Mouse (Mus musculus): ENCODE results near the gene Hdac9. TPM values are rescaled to one million over a fixed set of nuclear protein-coding genes. Genes with fewer than 3 reads are reported as not detected.

The Hdac9 gene
- polyA plus RNA-seq, 1 experiment from 2014 or later, result 6.7 TPM

DNA sequence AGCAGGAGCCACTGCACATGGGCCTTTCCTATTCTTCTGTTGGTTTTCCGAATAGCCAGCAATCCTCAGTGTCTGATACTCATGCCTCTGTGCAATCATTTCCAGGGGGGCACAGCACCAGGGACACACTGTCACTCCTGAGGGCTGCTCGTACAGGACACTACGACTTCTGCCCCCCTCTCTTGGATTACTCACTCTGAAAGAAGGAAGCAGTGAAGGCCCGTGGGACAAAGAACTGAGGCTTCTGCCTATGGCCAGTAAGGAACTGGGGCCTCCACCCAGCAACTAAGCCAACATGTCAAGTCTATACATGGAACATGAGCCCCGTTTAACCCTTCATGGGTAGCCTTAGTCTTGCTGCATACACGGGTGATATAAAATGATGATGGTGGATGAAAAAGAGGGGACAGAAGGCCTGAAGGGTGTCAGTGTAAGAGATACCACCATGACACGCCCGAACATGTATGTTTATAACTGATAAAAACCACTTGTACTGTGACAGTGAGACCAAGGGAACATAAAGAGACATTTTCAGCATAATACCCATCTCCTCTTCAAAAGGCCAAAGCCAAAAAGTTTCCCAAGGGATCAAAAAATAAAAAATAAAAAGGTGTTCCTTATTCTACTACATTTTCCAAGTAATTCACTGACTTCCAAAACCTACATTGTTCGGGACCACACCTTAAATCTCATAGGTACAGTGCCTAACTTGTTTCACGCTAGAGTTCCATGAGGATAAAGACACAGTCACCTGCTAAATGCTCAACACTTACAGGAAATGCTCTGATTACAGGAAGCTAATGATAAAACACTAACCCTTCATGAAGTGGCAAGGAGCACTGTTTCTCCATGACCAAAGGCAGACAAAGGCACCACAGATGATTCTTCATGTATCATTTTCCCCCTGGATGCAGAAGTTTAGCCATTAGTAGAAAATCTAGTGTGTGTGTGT, 127.6 kb downstream of the Hdac9 start:
- Histone ChIP-seq H3K9ac (replicated peaks; ENCODE audit: low read length) (no peak overlapping the region), H3K4me1 (ENCODE audit: control insufficient read depth, insufficient read depth, low read length) (0 out of 2 replicates have a peak, but pooled peaks cover 2% of the 10 kb centered on the region), H3K36me3 (replicated peaks; ENCODE audit: control insufficient read depth, insufficient read depth, low read depth, low read length) (no peaks in the 10 kb centered on the region), H3K9me3 (replicated peaks; ENCODE audit: control insufficient read depth, low read length) (no peaks in the 10 kb centered on the region), H3K4me3 (ENCODE audit: low read depth, low read length) (no peak overlapping the region), H3K27me3 (ENCODE audit: control insufficient read depth, insufficient read depth, low read length) (no peaks in the 10 kb centered on the region), H3K4me2 (ENCODE audit: low read depth, low read length) (no peak overlapping the region), H3K27ac (replicated peaks; ENCODE audit: low read depth, low read length) (no peak overlapping the region)
- DNase-seq (ENCODE audit: low spot score), result no peak
- 85% methylated on average over 10 of the region's 10 CpGs for WGBS
- ATAC-seq (replicated peaks; ENCODE audit: insufficient number of reproducible peaks, low FRiP score, low TSS enrichment, low read depth), result no peak

- Histone ChIP-seq H3K27me3 (ENCODE audit: control insufficient read depth, insufficient read depth, low read length) (no peaks in the 10 kb centered on the region), H3K9me3 (replicated peaks; ENCODE audit: control insufficient read depth, low read length) (no peaks in the 10 kb centered on the region), H3K4me3 (ENCODE audit: low read depth, low read length) (no peak overlapping the region), H3K27ac (replicated peaks; ENCODE audit: low read depth, low read length) (no peak overlapping the region), H3K36me3 (replicated peaks; ENCODE audit: control insufficient read depth, insufficient read depth, low read depth, low read length) (no peaks in the 10 kb centered on the region), H3K4me2 (ENCODE audit: low read depth, low read length) (no peak overlapping the region), H3K4me1 (ENCODE audit: control insufficient read depth, insufficient read depth, low read length) (0 out of 2 replicates have a peak, but pooled peaks cover 2% of the 10 kb centered on the region), H3K9ac (replicated peaks; ENCODE audit: low read length) (no peak overlapping the region)
- no peak for ATAC-seq (replicated peaks; ENCODE audit: insufficient number of reproducible peaks, low FRiP score, low TSS enrichment, low read depth)
- DNase-seq (ENCODE audit: low spot score), result no peak
Observed at GRCm38 (mm10) chr12:34787380-34787779, 129.5 kb downstream of the Hdac9 start.

GRCm38 (mm10) chr12:34783574-34783973, 133.3 kb downstream of the Hdac9 start:
- no peak overlapping the region for H3K4me3 ChIP-seq (ENCODE audit: low read depth, low read length)
- H3K27me3 ChIP-seq (ENCODE audit: control insufficient read depth, insufficient read depth, low read length), result no peaks in the 10 kb centered on the region
- no peaks in the 10 kb centered on the region for H3K36me3 ChIP-seq (replicated peaks; ENCODE audit: control insufficient read depth, insufficient read depth, low read depth, low read length)
- H3K9ac ChIP-seq (replicated peaks; ENCODE audit: low read length), result no peak overlapping the region
- H3K27ac ChIP-seq (replicated peaks; ENCODE audit: low read depth, low read length), result no peak overlapping the region
- no peak for ATAC-seq (replicated peaks; ENCODE audit: insufficient number of reproducible peaks, low FRiP score, low TSS enrichment, low read depth)
- H3K4me1 ChIP-seq (ENCODE audit: control insufficient read depth, insufficient read depth, low read length), result no peaks in the 10 kb centered on the region
- WGBS, result 91% methylated on average over 6 of the region's 6 CpGs
- no peaks in the 10 kb centered on the region for H3K9me3 ChIP-seq (replicated peaks; ENCODE audit: control insufficient read depth, low read length)
- no peak overlapping the region for H3K4me2 ChIP-seq (ENCODE audit: low read depth, low read length)
- no peak for DNase-seq (ENCODE audit: low spot score)

GRCm38 (mm10) chr12:34779368-34779957, 137.4 kb downstream of the Hdac9 start:
- 82% methylated on average over 6 of the region's 6 CpGs for WGBS
- H3K4me3 ChIP-seq (ENCODE audit: low read depth, low read length), result no peak overlapping the region
- DNase-seq (ENCODE audit: low spot score), result no peak
- H3K27ac ChIP-seq (replicated peaks; ENCODE audit: low read depth, low read length), result no peak overlapping the region
- ATAC-seq (replicated peaks; ENCODE audit: insufficient number of reproducible peaks, low FRiP score, low TSS enrichment, low read depth), result no peak
- no peaks in the 10 kb centered on the region for H3K27me3 ChIP-seq (ENCODE audit: control insufficient read depth, insufficient read depth, low read length)
- H3K4me1 ChIP-seq (ENCODE audit: control insufficient read depth, insufficient read depth, low read length), result no peaks in the 10 kb centered on the region
- no peaks in the 10 kb centered on the region for H3K36me3 ChIP-seq (replicated peaks; ENCODE audit: control insufficient read depth, insufficient read depth, low read depth, low read length)
- H3K9ac ChIP-seq (replicated peaks; ENCODE audit: low read length), result no peak overlapping the region
- no peaks in the 10 kb centered on the region for H3K9me3 ChIP-seq (replicated peaks; ENCODE audit: control insufficient read depth, low read length)
- H3K4me2 ChIP-seq (ENCODE audit: low read depth, low read length), result no peak overlapping the region

- no peaks in the 10 kb centered on the region for H3K27me3 ChIP-seq (ENCODE audit: control insufficient read depth, insufficient read depth, low read length)
- H3K9ac ChIP-seq (replicated peaks; ENCODE audit: low read length), result no peak overlapping the region
- no peak overlapping the region for H3K4me3 ChIP-seq (ENCODE audit: low read depth, low read length)
- no peaks in the 10 kb centered on the region for H3K36me3 ChIP-seq (replicated peaks; ENCODE audit: control insufficient read depth, insufficient read depth, low read depth, low read length)
- no peaks in the 10 kb centered on the region for H3K4me1 ChIP-seq (ENCODE audit: control insufficient read depth, insufficient read depth, low read length)
- H3K9me3 ChIP-seq (replicated peaks; ENCODE audit: control insufficient read depth, low read length), result no peaks in the 10 kb centered on the region
- WGBS, result 52% methylated on average over 3 of the region's 3 CpGs
- DNase-seq (ENCODE audit: low spot score) (no peak), ATAC-seq (replicated peaks; ENCODE audit: insufficient number of reproducible peaks, low FRiP score, low TSS enrichment, low read depth) (no peak)
- H3K27ac ChIP-seq (replicated peaks; ENCODE audit: low read depth, low read length), result no peak overlapping the region
- H3K4me2 ChIP-seq (ENCODE audit: low read depth, low read length), result no peak overlapping the region
Observed at GRCm38 (mm10) chr12:34776170-34776569, 140.7 kb downstream of the Hdac9 start.

DNA sequence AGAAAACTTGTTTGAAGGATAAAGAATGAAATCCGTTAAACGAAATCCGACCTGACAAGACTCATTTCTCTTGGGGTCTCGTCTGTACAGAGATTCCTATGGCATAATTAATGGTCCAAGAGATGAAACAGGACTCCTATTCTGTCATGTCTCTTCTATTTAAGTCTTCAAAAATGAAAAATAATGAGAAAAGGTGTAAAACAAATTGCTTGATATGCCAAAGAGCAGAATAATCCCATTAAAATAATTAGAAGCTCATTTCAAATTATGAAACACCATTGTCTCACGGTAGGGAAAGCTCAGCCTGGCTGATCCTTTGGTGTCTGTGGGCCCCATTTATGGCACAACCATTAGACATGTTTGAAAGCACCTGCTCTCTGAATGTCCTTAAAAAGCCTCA, 142.8 kb downstream of the Hdac9 start:
- Histone ChIP-seq H3K27me3 (ENCODE audit: control insufficient read depth, insufficient read depth, low read length) (no peaks in the 10 kb centered on the region), H3K9me3 (replicated peaks; ENCODE audit: control insufficient read depth, low read length) (no peaks in the 10 kb centered on the region), H3K36me3 (replicated peaks; ENCODE audit: control insufficient read depth, insufficient read depth, low read depth, low read length) (no peaks in the 10 kb centered on the region), H3K4me1 (ENCODE audit: control insufficient read depth, insufficient read depth, low read length) (no peaks in the 10 kb centered on the region), H3K27ac (replicated peaks; ENCODE audit: low read depth, low read length) (no peak overlapping the region), H3K9ac (replicated peaks; ENCODE audit: low read length) (no peak overlapping the region), H3K4me2 (ENCODE audit: low read depth, low read length) (no peak overlapping the region), H3K4me3 (ENCODE audit: low read depth, low read length) (no peak overlapping the region)
- WGBS, result 60% methylated on average over 5 of the region's 5 CpGs
- no peak for ATAC-seq (replicated peaks; ENCODE audit: insufficient number of reproducible peaks, low FRiP score, low TSS enrichment, low read depth)
- DNase-seq (ENCODE audit: low spot score), result no peak

GRCm38 (mm10) chr12:34767226-34767775, 149.6 kb downstream of the Hdac9 start:
- H3K4me1 ChIP-seq (ENCODE audit: control insufficient read depth, insufficient read depth, low read length), result no peaks in the 10 kb centered on the region
- no peaks in the 10 kb centered on the region for H3K9me3 ChIP-seq (replicated peaks; ENCODE audit: control insufficient read depth, low read length)
- H3K4me3 ChIP-seq (ENCODE audit: low read depth, low read length), result no peak overlapping the region
- 77% methylated on average over 6 of the region's 6 CpGs for WGBS
- no peak overlapping the region for H3K27ac ChIP-seq (replicated peaks; ENCODE audit: low read depth, low read length)
- DNase-seq (ENCODE audit: low spot score) (no peak), ATAC-seq (replicated peaks; ENCODE audit: insufficient number of reproducible peaks, low FRiP score, low TSS enrichment, low read depth) (no peak)
- no peaks in the 10 kb centered on the region for H3K27me3 ChIP-seq (ENCODE audit: control insufficient read depth, insufficient read depth, low read length)
- H3K9ac ChIP-seq (replicated peaks; ENCODE audit: low read length), result no peak overlapping the region
- no peak overlapping the region for H3K4me2 ChIP-seq (ENCODE audit: low read depth, low read length)
- H3K36me3 ChIP-seq (replicated peaks; ENCODE audit: control insufficient read depth, insufficient read depth, low read depth, low read length), result no peaks in the 10 kb centered on the region

- Histone ChIP-seq H3K4me2 (ENCODE audit: low read depth, low read length) (no peak overlapping the region), H3K27ac (replicated peaks; ENCODE audit: low read depth, low read length) (no peak overlapping the region), H3K27me3 (ENCODE audit: control insufficient read depth, insufficient read depth, low read length) (no peaks in the 10 kb centered on the region), H3K9ac (replicated peaks; ENCODE audit: low read length) (no peak overlapping the region), H3K4me1 (ENCODE audit: control insufficient read depth, insufficient read depth, low read length) (no peaks in the 10 kb centered on the region), H3K9me3 (replicated peaks; ENCODE audit: control insufficient read depth, low read length) (no peaks in the 10 kb centered on the region), H3K36me3 (replicated peaks; ENCODE audit: control insufficient read depth, insufficient read depth, low read depth, low read length) (no peaks in the 10 kb centered on the region), H3K4me3 (ENCODE audit: low read depth, low read length) (no peak overlapping the region)
- 83% methylated on average over 2 of the region's 2 CpGs for WGBS
- ATAC-seq (replicated peaks; ENCODE audit: insufficient number of reproducible peaks, low FRiP score, low TSS enrichment, low read depth) (no peak), DNase-seq (ENCODE audit: low spot score) (no peak)
Observed at GRCm38 (mm10) chr12:34747266-34747665, 169.6 kb downstream of the Hdac9 start.
